Mouse (Mus musculus) myocyte (in vitro differentiated cells): Measurements from ENCODE around the gene Grin1. TPM values are rescaled to one million over a fixed set of nuclear protein-coding genes. Genes with fewer than 3 reads are reported as not detected.
A peak's percentile ranks its signal among the peaks of the same experiment; 100 is the strongest.

Experiments used
- H3K27me3 ChIP-seq: one replicate; pipeline ENCODE4 v1.6.1; 2011; ENCODE audit not compliant: control insufficient read depth, insufficient read depth, insufficient read length
- H3K36me3 ChIP-seq: one replicate; pipeline ENCODE4 v1.6.1; 2011; ENCODE audit not compliant: control insufficient read depth, insufficient read depth
- H3K4me2 ChIP-seq: one replicate; pipeline ENCODE4 v1.6.1; 2011; ENCODE audit warnings: low read depth, control low read depth
- H3K4me3 ChIP-seq: one replicate; pipeline ENCODE4 v1.5.1; 2011; ENCODE audit warnings: mild to moderate bottlenecking, control low read depth, moderate library complexity
- H3K79me2 ChIP-seq: one replicate; pipeline ENCODE4 v1.6.1; 2011; ENCODE audit not compliant: control insufficient read depth, insufficient read depth
- H3ac ChIP-seq: one replicate; pipeline ENCODE4 v1.6.1; 2011; ENCODE audit not compliant: control insufficient read depth, insufficient read length
- CEBPB ChIP-seq: IDR thresholded peaks from 2 replicates; pipeline ENCODE4 v1.6.1; 2011; ENCODE audit warnings: mild to moderate bottlenecking, moderate library complexity; ENCODE audit not compliant: poor library complexity, insufficient read depth, severe bottlenecking
- E2F4 ChIP-seq: IDR thresholded peaks from one replicate; pipeline ENCODE4 v1.6.1; 2011; ENCODE audit warnings: mild to moderate bottlenecking, control low read depth, moderate library complexity; ENCODE audit not compliant: insufficient read depth
- MAX ChIP-seq: IDR thresholded peaks from one replicate; pipeline ENCODE4 v1.6.1; 2011; ENCODE audit warnings: low read depth, mild to moderate bottlenecking, control low read depth
- MYOD1 ChIP-seq, 3 experiments: IDR thresholded peaks; one replicate each; pipeline ENCODE4 v1.6.1; 2011; ENCODE audit warnings: control low read depth in 2 of 3, low read depth in 2 of 3, mild to moderate bottlenecking in 2 of 3, moderate library complexity in 1 of 3; ENCODE audit not compliant: insufficient read length in 2 of 3, control insufficient read depth in 1 of 3
- MYOG ChIP-seq, 3 experiments: IDR thresholded peaks; one replicate each; pipeline ENCODE4 v1.6.1; 2011; ENCODE audit warnings: control low read depth in 2 of 3, low read depth in 2 of 3, mild to moderate bottlenecking in 2 of 3; ENCODE audit not compliant: insufficient read length in 2 of 3, control insufficient read depth in 1 of 3, insufficient read depth in 1 of 3
- POLR2A ChIP-seq: IDR thresholded peaks from one replicate; pipeline ENCODE4 v1.6.1; 2011; ENCODE audit warnings: low read depth, mild to moderate bottlenecking, control low read depth, moderate library complexity; ENCODE audit not compliant: insufficient read length
- POLR2AphosphoS2 ChIP-seq: IDR thresholded peaks from one replicate; pipeline ENCODE4 v1.6.1; 2011; ENCODE audit warnings: low read depth, control low read depth; ENCODE audit not compliant: insufficient read length
- REST ChIP-seq: IDR thresholded peaks from one replicate; pipeline ENCODE4 v1.6.1; 2011; ENCODE audit warnings: mild to moderate bottlenecking, control low read depth, moderate library complexity; ENCODE audit not compliant: insufficient read depth, insufficient read length
- SRF ChIP-seq: IDR thresholded peaks from one replicate; pipeline ENCODE4 v1.6.1; 2011; ENCODE audit warnings: low read depth; ENCODE audit not compliant: control insufficient read depth, insufficient read length
- TCF12 ChIP-seq: IDR thresholded peaks from one replicate; pipeline ENCODE4 v1.6.1; 2011; ENCODE audit warnings: mild to moderate bottlenecking, control low read depth; ENCODE audit not compliant: poor library complexity, insufficient read depth, severe bottlenecking
- TCF3 ChIP-seq: IDR thresholded peaks from one replicate; pipeline ENCODE4 v1.6.1; 2011; ENCODE audit warnings: low read depth, control low read depth; ENCODE audit not compliant: insufficient read length
- USF1 ChIP-seq: IDR thresholded peaks from one replicate; pipeline ENCODE4 v1.6.1; 2011; ENCODE audit warnings: low read depth, mild to moderate bottlenecking, control low read depth, moderate library complexity
- polyA plus RNA-seq: library from polyadenylated mRNA; unstranded; fragments of >200 nt; fragmentation: generic; extraction: Trizol; gene quantifications from one replicate; pipeline ENCODE4 v1.2.1, GENCODE M21; 2012; ENCODE audit warnings: missing spikeins

The Grin1 gene
- polyA plus RNA-seq, 1 experiment = 0.12 TPM

DNA sequence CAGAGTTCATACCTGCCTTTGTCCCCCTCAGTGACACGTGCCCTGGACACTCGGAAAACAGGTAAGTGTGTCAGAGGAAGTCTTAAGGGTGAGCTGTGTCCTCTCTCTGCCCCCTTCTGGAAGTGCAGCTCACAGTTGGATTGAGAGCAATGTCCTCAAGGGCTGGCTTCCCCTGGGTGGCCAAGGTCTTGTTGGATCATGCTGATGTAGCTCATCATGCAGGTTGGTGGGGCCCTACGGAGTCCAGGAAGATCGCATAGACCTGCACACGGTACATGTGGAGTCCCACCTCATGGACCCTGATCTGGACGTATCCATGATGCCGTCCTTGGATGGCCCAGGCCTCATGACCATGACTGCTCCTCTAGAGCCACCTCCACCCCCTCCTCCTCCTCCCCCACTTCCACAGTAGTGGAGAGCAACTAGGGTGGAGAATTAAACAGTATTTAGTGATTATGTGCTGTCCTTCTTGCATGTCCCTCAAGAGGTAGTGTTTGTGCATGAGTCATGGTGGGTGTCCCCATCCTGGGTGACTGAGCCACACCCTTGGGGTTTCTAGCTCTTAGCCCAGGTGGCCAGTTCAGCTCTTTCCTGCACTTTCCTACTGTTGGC is 30.1 kb downstream of the Grin1 start:
- TF ChIP-seq CEBPB (no peak), TCF3 (no peak), TCF12 (no peak)
- H3K36me3 ChIP-seq = peaks cover 18% of the 10 kb centered on the region
- peaks cover 31% of the 10 kb centered on the region for H3K27me3 ChIP-seq
- H3K4me2 ChIP-seq = peak overlapping the region; percentile 93
- no peak overlapping the region for H3ac ChIP-seq
- no peak overlapping the region for H3K4me3 ChIP-seq
- H3K79me2 ChIP-seq = no peaks in the 10 kb centered on the region

DNA sequence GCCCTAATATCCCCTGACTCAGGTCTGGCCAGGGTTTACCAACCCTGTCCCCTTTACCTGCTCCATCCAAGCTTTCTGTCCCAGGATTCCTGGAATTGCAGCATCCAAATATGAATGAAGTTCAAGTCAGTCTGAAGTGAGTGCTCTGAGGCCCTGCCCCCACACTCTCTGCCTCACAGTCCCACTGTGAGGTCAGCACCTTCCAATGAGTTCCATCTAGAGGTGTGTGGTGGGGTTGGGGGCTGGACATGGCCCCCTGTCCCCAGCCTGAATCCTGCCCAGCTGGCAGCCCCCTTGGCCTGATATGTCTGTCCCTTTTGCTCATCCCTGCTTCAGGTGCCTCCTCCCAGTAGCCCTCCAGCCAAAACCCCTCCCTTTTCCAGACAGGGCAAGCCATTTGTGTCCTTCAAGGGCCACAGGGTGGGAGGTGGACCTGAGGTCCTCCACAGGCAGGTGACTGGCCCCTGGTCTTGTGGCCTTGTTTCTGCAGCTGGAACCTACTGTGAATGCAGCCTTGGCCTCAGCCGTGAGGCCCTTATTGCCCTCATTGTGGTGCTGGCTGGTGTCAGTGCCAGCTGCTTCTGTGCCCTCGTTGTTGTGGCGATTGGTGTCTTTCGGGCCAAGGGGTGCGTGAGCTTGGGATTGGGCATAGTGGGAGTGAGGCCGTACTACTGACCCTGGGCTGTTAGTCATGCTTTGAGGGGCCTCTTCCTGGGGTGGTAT is 30.9 kb downstream of the Grin1 start, which contains the start of gene Tmem210:
Tmem210 (plus strand) TSS at position 219 of the 723 bp plus-strand sequence.
- Histone ChIP-seq H3K27me3 (peaks cover 27% of the 10 kb centered on the region), H3K4me2 (peak within 1 kb of the TSS; percentile 93), H3K4me3 (no peak within 1 kb of the TSS), H3K79me2 (no peaks in the 10 kb centered on the region), H3ac (no peak within 1 kb of the TSS), H3K36me3 (peaks cover 18% of the 10 kb centered on the region)
- TF ChIP-seq REST (no peak), MAX (no peak), MYOD1 (IDR thresholded peaks at IDR 0.05; ENCODE audit: control insufficient read depth in 1 of 3, insufficient read length in 2 of 3, low read depth in 2 of 3) (no peak)

- peak overlapping the region; percentile 27 for H3K4me2 ChIP-seq
- no peaks in the 10 kb centered on the region for H3K79me2 ChIP-seq
- H3K4me3 ChIP-seq = no peak overlapping the region
- H3K27me3 ChIP-seq = peaks cover 24% of the 10 kb centered on the region
- H3K36me3 ChIP-seq = peaks cover 25% of the 10 kb centered on the region
- TF ChIP-seq POLR2AphosphoS2 (peak; percentile 24), MYOG (IDR thresholded peaks at IDR 0.05; ENCODE audit: control insufficient read depth in 1 of 3, insufficient read depth in 1 of 3, insufficient read length in 2 of 3, low read depth in 2 of 3) (peak in 1 of 3 experiments; percentile 73), SRF (no peak), MAX (no peak), E2F4 (no peak), TCF12 (no peak)
- H3ac ChIP-seq = no peak overlapping the region
These were observed 31.9 kb downstream of the Grin1 start for GRCm38 (mm10) chr2:25286837-25287636.

DNA sequence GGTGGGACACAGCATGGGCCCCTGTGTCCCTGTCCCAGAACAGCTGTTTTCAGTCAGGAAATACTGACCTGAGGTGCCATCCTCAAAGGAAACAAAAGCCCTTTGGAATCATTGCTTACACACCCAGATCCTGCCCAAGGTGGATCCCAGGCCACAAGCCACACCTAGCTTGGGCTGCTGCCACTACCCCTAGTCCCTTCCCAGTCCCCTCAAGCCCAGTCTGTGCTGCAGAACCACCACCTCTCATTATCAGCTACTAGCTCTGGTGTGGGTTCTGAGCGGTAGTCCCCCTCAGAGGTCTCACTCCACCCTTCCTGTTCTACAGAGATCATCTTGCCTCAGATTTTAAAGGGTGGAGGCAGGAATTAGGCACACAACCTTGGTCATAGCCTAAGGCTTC is 32.7 kb downstream of the Grin1 start:
- TF ChIP-seq MYOG (IDR thresholded peaks at IDR 0.05; ENCODE audit: control insufficient read depth in 1 of 3, insufficient read depth in 1 of 3, insufficient read length in 2 of 3, low read depth in 2 of 3) = peak in 1 of 3 experiments; percentile 45
- no peak for TF ChIP-seq TCF3
- Histone ChIP-seq H3ac (no peak overlapping the region), H3K4me3 (no peak overlapping the region), H3K36me3 (peaks cover 27% of the 10 kb centered on the region), H3K4me2 (no peak overlapping the region), H3K79me2 (no peaks in the 10 kb centered on the region), H3K27me3 (peaks cover 17% of the 10 kb centered on the region)

DNA sequence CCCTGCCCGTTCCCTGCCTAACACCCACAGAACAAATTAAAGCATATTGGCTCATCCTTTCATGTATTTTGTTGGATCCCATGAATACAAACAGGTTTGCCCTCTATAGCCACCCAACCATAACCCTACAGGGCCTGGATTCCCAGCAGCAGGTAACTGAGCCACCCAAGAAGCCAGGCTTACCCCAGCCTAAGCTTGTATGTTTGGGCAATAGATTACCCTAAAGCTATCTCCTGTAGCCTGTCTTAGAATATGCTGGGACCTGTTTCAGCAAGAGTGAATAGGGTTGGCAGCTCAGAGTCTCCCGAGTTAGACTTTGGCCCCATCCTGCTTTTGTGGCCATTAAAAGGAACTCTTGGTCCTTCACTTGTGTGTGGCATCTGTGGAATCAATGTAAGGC is 33.4 kb downstream of the Grin1 start:
- Histone ChIP-seq H3K4me2 (no peak overlapping the region), H3ac (no peak overlapping the region)
- TF ChIP-seq CEBPB (no peak), POLR2A (no peak), MYOG (IDR thresholded peaks at IDR 0.05; ENCODE audit: control insufficient read depth in 1 of 3, insufficient read depth in 1 of 3, insufficient read length in 2 of 3, low read depth in 2 of 3) (no peak), USF1 (no peak), TCF3 (no peak), MYOD1 (IDR thresholded peaks at IDR 0.05; ENCODE audit: control insufficient read depth in 1 of 3, insufficient read length in 2 of 3, low read depth in 2 of 3) (no peak)

More for the DNA sequence above, 33.4 kb downstream of the Grin1 start:
- peaks cover 27% of the 10 kb centered on the region for H3K36me3 ChIP-seq
- H3K4me3 ChIP-seq = no peak overlapping the region
- peaks cover 9% of the 10 kb centered on the region for H3K27me3 ChIP-seq
- no peaks in the 10 kb centered on the region for H3K79me2 ChIP-seq
